Mouse (Mus musculus): ENCODE measurements around the gene Scd3.
"Not testable (repeated sequence)": the region's sequence is repeated elsewhere in the genome, so short reads cannot be mapped to it uniquely, and the experiment has no call there.

The Scd3 gene

GRCm38 (mm10) chr19:44275418-44275817 lies 72.3 kb downstream of the Scd3 start:
- DNase-seq: peak in 1 of 2 experiments; percentile 60

DNA sequence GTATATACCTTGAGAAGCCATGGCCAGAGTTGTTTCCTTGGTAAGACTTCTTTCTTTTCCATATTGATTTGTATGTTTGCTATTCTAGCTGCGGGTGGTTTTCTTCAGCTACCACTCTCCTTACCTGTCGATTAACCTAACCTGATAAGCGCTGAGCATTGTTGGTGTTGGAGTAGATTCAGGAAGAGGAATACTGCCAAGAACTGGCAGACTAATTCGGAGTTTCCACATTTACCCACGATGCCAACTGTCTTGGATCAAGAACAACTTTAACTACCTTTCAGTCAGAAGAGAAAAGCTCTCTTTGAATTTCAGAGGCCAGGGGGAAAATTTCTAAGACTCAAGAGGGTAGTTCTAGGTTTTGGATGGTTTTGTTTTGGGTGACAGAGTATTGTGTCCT lies 73.8 kb downstream of the Scd3 start:
- peak in 1 of 2 experiments; percentile 71 for DNase-seq

- no peak for DNase-seq
Observed at GRCm38 (mm10) chr19:44277931-44278330, 74.9 kb downstream of the Scd3 start.

DNA sequence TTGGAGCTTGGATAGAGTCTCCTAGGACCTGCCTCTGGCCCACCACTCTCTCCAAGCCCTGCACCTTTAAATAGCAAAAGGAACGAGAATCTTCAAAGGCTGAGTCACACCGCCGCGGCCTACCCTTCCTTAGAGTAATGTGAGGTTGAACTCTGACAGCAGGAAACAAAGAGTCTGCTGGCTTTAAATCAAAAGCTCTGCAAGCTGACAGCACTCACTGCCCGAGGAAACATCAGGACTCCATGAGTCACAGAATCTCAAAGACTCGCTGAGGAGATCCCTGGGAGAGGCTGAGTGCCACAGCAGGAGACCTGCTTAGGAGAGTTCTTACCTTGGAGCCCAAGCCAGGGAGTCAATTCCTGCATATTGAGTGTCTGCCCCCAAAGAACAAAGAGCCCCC lies 77.7 kb downstream of the Scd3 start:
- no peak for DNase-seq

DNA sequence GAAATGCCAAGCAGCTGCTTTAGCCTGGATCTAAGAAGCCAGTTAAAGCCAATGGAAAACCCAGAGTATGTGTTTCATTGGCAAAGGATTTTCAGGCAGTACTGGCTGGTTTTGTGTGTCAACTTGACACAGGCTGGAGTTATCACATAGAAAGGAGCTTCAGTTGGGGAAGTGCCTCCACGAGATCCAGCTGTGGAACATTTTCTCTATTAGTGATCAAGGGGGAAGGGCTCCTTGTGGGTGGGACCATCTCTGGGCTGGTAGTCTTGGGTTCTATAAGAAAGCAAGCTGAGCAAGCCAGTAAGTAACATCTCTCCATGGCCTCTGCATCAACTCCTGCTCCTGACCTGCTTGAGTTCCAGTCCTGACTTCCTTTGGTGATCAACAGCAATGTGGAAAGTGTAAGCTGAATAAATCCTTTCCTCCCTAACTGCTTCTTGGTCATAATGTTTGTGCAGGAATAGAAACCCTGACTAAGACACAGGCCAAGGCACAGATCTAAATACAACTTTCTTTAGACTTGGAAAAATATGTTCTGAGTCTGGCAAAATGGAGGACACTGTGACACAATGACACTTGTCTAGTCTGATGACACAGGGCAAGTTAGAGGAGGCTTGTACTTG lies 78.9 kb downstream of the Scd3 start:
- DNase-seq: not testable (repeated sequence)

GRCm38 (mm10) chr19:44282534-44283156 lies 79.6 kb downstream of the Scd3 start:
- DNase-seq: no peak

GRCm38 (mm10) chr19:44283157-44284024 lies 80.3 kb downstream of the Scd3 start:
- DNase-seq: no peak

GRCm38 (mm10) chr19:44284025-44284695 lies 81.1 kb downstream of the Scd3 start:
- peak; percentile 94 to 98 for DNase-seq

DNA sequence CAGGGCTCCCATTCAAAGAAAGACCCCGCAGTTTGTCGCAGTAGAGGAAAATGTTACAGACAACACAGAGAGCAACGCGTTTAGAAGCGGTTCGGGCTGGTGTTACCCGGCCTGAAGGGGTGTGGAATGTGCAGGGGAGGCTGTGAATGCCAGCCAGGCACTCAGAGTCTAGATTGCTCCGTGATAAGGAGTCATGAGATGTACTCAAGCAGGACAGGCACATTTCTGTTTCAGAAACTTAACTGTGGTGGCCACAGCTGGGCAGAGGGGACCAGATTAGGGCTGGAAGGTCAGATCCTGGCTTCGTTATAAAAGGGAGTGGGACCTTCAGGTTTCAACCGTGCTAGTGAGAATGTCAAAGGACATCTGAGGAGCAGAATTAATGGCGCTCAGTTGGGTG lies 81.7 kb downstream of the Scd3 start:
- no peak for DNase-seq

GRCm38 (mm10) chr19:44285554-44285953 lies 82.5 kb downstream of the Scd3 start:
- DNase-seq: no peak

- DNase-seq: no peak
Observed at GRCm38 (mm10) chr19:44286109-44286508, 83.0 kb downstream of the Scd3 start.

DNA sequence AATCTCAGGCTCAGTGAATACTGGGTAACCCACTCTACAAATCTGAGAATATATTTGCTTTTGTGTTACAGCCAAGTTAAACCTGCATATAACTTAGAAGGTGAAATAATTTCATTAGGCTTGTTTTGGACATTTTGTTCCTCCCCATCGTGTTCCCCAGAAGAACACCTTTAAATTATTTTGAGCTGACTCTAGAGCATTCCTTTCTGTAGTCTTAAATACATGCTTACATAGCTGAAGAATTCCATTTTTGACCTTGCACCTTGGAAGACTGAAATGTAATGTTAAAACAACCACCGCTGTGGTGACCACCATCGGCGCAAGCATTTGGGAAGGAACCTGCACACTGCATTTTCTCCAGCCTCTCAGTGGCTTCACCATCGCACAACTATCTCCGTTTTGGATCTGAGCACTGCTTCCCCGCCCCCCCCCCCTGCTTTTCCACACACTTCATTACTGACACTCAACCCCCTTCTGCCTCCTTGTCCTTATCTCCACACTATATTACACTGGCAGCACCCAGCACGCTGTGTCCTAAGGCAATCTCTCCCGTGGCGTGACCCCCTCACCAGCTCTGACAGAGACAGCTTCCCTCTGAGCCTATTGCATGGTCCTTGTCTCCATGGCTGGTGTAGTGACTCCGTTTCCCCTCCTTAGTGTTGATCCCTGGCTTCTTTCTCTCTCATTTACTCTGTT lies 84.5 kb downstream of the Scd3 start:
- DNase-seq: no peak

GRCm38 (mm10) chr19:44292083-44292482 lies 89.0 kb downstream of the Scd3 start:
- no peak for DNase-seq

GRCm38 (mm10) chr19:44292483-44292882 lies 89.4 kb downstream of the Scd3 start:
- peak; percentile 93 to 95 for DNase-seq

DNA sequence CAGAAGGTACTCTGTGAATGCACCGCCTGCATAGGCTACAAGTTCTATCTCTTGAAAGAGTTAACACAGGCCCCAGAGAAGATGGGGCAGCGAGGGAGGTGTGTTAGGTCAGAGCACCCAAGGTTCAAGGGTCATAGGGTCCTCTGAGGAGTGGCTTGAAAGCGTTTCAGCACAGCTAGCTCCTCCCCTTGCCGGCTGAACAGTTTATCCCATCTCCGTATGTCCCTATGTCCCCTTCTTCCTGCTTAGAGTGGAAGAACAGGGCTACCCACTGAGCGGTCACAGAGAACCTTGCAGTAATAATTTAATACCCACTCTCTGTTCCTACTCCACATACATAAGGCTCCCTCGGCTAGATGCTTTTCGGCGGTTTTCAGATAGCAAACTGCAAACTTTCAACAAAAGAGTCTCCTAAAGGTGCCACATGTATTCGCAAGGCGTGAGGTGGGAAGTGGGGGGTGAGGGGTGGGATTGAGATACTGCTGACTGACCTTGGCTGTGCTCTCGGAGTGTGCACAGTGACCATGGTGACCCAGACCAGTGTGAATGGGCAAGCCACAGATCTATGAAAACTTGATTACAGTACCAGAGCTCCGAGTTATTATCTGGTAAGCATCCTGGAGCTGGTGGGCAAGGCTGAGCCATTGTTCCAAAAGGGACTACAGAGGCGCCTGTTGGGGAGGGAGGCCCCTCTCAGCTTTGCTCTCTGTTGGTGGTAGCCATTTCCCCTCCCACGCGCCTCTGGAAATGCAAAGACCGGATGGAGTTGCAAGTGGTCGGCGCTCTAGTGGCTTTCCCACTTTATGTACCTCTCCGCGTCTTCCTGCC lies 90.1 kb downstream of the Scd3 start, which contains the start of gene Scd2:
Scd2 (plus strand) TSS at position 734 of the 828 bp plus-strand sequence.
- DNase-seq: peak in 1 of 2 experiments; percentile 63
